Mouse (Mus musculus): ENCODE measurements at regions not wholly inside any gene's neighbourhood (a gene's known extent, or its start where the extent isn't known, plus 50 kb on each side); places are given as distances from the start of the nearest gene placed in this dataset.

DNA sequence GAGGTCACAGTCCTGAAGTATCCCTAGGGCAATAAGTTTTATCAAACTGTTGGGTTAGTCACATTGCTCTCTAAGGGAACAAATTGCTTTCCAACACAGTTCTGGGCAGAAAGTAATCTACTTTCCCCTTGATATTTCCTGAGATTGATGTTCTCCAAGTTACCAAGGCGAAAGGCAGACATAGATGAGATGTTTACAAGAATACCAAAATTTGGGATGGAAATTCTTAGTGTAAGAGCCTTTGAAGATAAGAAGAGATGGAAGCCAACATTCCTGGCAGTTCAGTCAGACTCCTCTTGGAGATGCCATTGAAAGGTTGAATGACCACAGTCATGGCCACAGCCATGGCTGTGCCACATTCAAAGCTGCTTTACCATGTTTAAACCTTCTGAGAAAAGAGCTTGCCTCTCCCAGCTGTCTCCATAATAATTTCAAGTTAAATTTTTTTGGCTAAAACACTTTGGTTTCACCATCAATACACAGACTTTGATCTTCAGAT lies 199.4 kb downstream of the 1700129C05Rik start:
- no peak overlapping the region for H3K9ac ChIP-seq (replicated peaks)
- no peak for ATAC-seq (ENCODE audit: low FRiP score, low read depth)
- WGBS: 89% methylated on average over 1 of the region's 1 CpGs
- H3K4me2 ChIP-seq (replicated peaks): no peak overlapping the region
- H3K27ac ChIP-seq (replicated peaks): no peak overlapping the region
- no peak overlapping the region for H3K4me3 ChIP-seq
- no peaks in the 10 kb centered on the region for H3K9me3 ChIP-seq
- no peaks in the 10 kb centered on the region for H3K36me3 ChIP-seq
- peaks cover 9% of the 10 kb centered on the region for H3K4me1 ChIP-seq
- H3K27me3 ChIP-seq: no peaks in the 10 kb centered on the region

- Histone ChIP-seq H3K9ac (replicated peaks) (no peak overlapping the region), H3K27me3 (no peaks in the 10 kb centered on the region), H3K36me3 (no peaks in the 10 kb centered on the region), H3K4me3 (no peak overlapping the region), H3K9me3 (no peaks in the 10 kb centered on the region), H3K4me1 (peaks cover 19% of the 10 kb centered on the region), H3K4me2 (replicated peaks) (no peak overlapping the region), H3K27ac (replicated peaks) (no peak overlapping the region)
- no peak for ATAC-seq (ENCODE audit: low FRiP score, low read depth)
- 91% methylated on average over 1 of the region's 1 CpGs for WGBS
Observed at GRCm38 (mm10) chr14:58939086-58939485, 203.6 kb downstream of the 1700129C05Rik start.

GRCm38 (mm10) chr14:58938601-58938970 lies 204.1 kb downstream of the 1700129C05Rik start:
- Histone ChIP-seq H3K36me3 (no peaks in the 10 kb centered on the region), H3K4me1 (peaks cover 19% of the 10 kb centered on the region), H3K27me3 (no peaks in the 10 kb centered on the region), H3K27ac (replicated peaks) (no peak overlapping the region), H3K4me2 (replicated peaks) (no peak overlapping the region), H3K9ac (replicated peaks) (no peak overlapping the region), H3K4me3 (no peak overlapping the region), H3K9me3 (no peaks in the 10 kb centered on the region)
- 34% methylated on average over 5 of the region's 5 CpGs for WGBS
- no peak for ATAC-seq (ENCODE audit: low FRiP score, low read depth)

DNA sequence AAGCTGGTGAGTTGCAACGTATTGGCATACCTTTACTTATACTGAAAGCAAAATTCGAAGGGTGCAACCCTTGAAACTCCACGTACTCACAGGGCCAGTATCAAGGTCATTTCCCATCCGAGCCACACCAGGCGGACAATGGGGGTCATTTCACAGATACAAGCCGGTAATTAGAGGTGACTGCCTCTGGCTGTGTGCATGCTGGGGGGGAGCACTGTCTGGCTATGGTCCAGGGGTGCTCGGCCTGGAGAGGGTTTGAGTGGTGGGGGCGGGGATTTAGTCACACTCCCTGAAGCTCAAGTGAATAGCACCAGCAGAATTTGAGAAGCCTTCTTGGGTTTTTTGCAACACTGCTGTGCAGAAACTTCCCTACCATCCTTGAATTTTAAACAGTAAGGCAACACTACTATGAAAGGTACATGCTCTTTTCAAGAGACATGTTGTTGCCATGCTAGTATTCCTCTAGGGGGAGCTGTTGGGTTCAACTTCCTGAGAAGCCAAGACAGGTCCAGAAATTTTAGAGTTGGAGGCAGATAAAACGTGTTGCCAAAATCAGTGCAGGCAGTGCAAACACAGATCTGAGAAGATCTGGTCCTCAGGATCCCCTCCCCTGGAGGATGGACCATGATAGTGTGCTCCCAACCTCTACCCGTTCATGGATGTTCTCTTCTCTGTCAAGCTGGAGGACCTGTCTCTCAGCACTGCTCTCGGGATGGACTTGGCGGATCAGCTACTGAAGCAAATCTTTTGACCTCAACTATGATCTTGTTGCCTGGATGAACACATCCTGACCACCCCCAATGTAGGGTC lies 204.7 kb downstream of the 1700129C05Rik start:
- H3K4me2 ChIP-seq (replicated peaks): no peak overlapping the region
- ATAC-seq (ENCODE audit: low FRiP score, low read depth): no peak; the same call in 1 of the 2 replicates
- no peaks in the 10 kb centered on the region for H3K9me3 ChIP-seq
- peaks cover 19% of the 10 kb centered on the region for H3K4me1 ChIP-seq
- H3K36me3 ChIP-seq: no peaks in the 10 kb centered on the region
- H3K9ac ChIP-seq (replicated peaks): no peak overlapping the region
- no peak overlapping the region for H3K27ac ChIP-seq (replicated peaks)
- H3K4me3 ChIP-seq: no peak overlapping the region
- 60% methylated on average over 12 of the region's 12 CpGs for WGBS
- H3K27me3 ChIP-seq: no peaks in the 10 kb centered on the region

GRCm38 (mm10) chr14:58937331-58937730 lies 205.4 kb downstream of the 1700129C05Rik start:
- Histone ChIP-seq H3K9me3 (no peaks in the 10 kb centered on the region), H3K36me3 (no peaks in the 10 kb centered on the region), H3K4me2 (replicated peaks) (no peak overlapping the region), H3K9ac (replicated peaks) (no peak overlapping the region), H3K27ac (replicated peaks) (no peak overlapping the region), H3K4me3 (no peak overlapping the region), H3K27me3 (no peaks in the 10 kb centered on the region), H3K4me1 (peaks cover 19% of the 10 kb centered on the region)
- WGBS: 35% methylated on average over 8 of the region's 8 CpGs
- ATAC-seq (ENCODE audit: low FRiP score, low read depth): no peak

GRCm38 (mm10) chr14:58936131-58936530 lies 206.6 kb downstream of the 1700129C05Rik start:
- Histone ChIP-seq H3K27me3 (no peaks in the 10 kb centered on the region), H3K4me2 (replicated peaks) (no peak overlapping the region), H3K36me3 (no peaks in the 10 kb centered on the region), H3K4me3 (no peak overlapping the region), H3K9ac (replicated peaks) (no peak overlapping the region), H3K4me1 (peaks cover 19% of the 10 kb centered on the region), H3K9me3 (no peaks in the 10 kb centered on the region), H3K27ac (replicated peaks) (no peak overlapping the region)
- no peak for ATAC-seq (ENCODE audit: low FRiP score, low read depth)
- WGBS: 45% methylated on average over 2 of the region's 2 CpGs

DNA sequence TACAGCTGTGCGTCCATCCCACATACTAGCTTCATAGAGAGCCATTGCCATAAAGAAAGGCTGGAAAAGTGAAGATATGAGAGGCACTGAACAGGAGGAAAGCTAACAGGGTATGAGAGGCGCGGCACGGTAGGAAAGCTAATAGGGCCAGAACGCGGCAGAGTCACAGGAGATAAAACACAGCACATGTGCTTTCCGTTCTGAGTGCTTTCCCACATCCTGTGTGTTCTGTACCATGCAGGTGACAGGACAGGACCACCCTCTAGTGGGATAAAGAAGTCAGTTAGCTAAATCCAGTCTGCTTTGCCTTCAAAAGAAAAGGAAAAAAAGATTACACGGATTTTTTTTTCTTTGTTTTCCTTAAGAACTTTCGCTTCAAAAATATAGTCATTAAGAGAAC lies 224.8 kb downstream of the 1700129C05Rik start:
- Histone ChIP-seq H3K36me3 (no peaks in the 10 kb centered on the region), H3K9me3 (no peaks in the 10 kb centered on the region), H3K4me3 (no peak overlapping the region), H3K27ac (replicated peaks) (no peak overlapping the region), H3K4me1 (no peaks in the 10 kb centered on the region), H3K4me2 (replicated peaks) (no peak overlapping the region), H3K9ac (replicated peaks) (no peak overlapping the region), H3K27me3 (no peaks in the 10 kb centered on the region)
- WGBS: 74% methylated on average over 9 of the region's 9 CpGs
- no peak for ATAC-seq (ENCODE audit: low FRiP score, low read depth)

DNA sequence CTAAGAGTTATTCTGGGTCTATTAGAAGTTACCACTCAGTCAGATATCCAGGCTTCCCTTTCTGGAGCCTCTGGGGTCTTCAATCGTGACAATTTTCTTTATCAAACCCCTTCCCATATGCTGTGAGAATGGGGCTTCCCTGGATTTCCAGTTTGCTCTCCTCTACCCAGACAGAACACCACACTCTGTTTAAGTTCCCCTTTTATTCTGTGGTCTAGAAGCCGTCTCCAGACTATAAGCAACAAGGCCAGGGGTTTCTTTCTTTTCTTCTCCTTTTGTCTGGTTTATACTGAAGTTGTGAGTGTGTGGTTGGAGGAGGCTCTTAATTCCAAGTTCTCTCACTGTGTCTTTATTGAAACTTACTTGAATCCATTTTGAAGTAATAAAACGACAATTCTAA lies 225.5 kb downstream of the 1700129C05Rik start:
- Histone ChIP-seq H3K4me2 (replicated peaks) (no peak overlapping the region), H3K27me3 (no peaks in the 10 kb centered on the region), H3K4me3 (no peak overlapping the region), H3K27ac (replicated peaks) (no peak overlapping the region), H3K9me3 (no peaks in the 10 kb centered on the region), H3K4me1 (no peaks in the 10 kb centered on the region), H3K36me3 (no peaks in the 10 kb centered on the region), H3K9ac (replicated peaks) (no peak overlapping the region)
- ATAC-seq (ENCODE audit: low FRiP score, low read depth): no peak
- WGBS: 79% methylated on average over 3 of the region's 3 CpGs

- Histone ChIP-seq H3K4me1 (no peaks in the 10 kb centered on the region), H3K4me2 (replicated peaks) (no peak overlapping the region), H3K9ac (replicated peaks) (no peak overlapping the region), H3K27me3 (no peaks in the 10 kb centered on the region), H3K36me3 (no peaks in the 10 kb centered on the region), H3K4me3 (no peak overlapping the region), H3K9me3 (no peaks in the 10 kb centered on the region), H3K27ac (replicated peaks) (no peak overlapping the region)
- 91% methylated on average over 3 of the region's 3 CpGs for WGBS
- ATAC-seq (ENCODE audit: low FRiP score, low read depth): no peak
Observed at GRCm38 (mm10) chr14:58914937-58915336, 227.8 kb downstream of the 1700129C05Rik start.

DNA sequence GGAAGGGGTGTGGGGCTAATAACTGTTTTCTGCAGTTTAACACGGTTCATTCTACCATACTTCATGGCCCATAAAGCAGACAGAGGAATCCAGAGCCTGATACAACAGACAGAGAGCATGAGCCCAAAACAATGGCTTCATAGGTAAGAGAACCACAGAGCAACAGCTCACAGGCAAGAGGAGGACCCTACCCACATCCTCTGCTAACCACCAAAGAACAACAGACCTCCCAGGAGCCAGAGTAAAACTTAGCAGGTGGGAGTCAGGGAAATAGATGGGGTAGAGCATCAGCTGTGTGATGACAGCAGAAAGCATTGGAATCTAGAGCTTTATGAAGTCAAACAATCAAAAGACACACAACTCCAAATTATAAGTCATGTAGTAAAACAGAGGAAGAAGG lies 231.8 kb downstream of the 1700129C05Rik start:
- WGBS: 96% methylated on average over 1 of the region's 1 CpGs
- ATAC-seq (ENCODE audit: low FRiP score, low read depth): no peak
- no peaks in the 10 kb centered on the region for H3K27me3 ChIP-seq
- H3K9ac ChIP-seq (replicated peaks): no peak overlapping the region
- no peaks in the 10 kb centered on the region for H3K36me3 ChIP-seq
- H3K4me2 ChIP-seq (replicated peaks): no peak overlapping the region
- H3K9me3 ChIP-seq: no peaks in the 10 kb centered on the region
- no peak overlapping the region for H3K4me3 ChIP-seq
- no peak overlapping the region for H3K27ac ChIP-seq (replicated peaks)
- H3K4me1 ChIP-seq: no peaks in the 10 kb centered on the region

DNA sequence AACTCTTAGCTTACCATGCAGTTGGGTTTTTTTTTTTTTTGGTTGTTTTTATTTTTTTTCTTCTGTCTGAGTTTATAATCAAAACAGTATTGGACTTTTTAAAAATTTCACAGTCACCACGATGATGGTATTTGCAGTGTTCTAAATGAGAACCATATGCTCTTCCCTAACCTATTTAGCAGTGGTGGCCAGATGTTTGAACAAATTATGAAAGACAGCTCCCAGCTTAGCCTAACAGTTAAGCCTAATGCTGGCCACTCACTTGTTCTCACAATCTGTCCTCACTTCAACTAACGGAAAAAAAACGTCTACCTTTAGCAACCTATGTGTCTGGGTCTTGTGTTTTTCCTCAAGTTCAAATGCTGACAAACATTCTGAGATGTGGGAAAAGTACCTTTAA lies 234.8 kb downstream of the 1700129C05Rik start:
- Histone ChIP-seq H3K4me2 (replicated peaks) (no peak overlapping the region), H3K4me3 (no peak overlapping the region), H3K27me3 (no peaks in the 10 kb centered on the region), H3K27ac (replicated peaks) (no peak overlapping the region), H3K9me3 (no peaks in the 10 kb centered on the region), H3K36me3 (no peaks in the 10 kb centered on the region), H3K4me1 (no peaks in the 10 kb centered on the region), H3K9ac (replicated peaks) (no peak overlapping the region)
- WGBS: 85% methylated on average over 3 of the region's 3 CpGs
- ATAC-seq (ENCODE audit: low FRiP score, low read depth): no peak

DNA sequence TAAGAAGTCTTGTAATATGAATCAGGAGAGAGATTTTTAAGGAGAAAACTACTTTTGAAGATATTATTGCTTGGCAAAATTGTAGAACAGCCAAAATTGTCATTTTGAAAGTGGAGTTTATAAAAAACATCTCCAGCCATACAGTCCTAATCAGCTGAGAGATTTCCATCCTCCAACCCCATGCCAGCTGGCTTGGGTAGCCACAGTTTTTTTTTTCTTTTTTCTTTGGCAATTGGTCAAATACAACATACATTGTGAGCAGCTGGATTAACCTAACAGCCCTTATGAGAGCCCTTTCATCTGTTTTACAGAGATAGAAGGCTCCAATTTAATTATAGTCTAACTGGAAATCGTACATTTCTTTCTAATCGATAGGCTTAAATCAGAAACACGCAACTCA lies 235.3 kb downstream of the 1700129C05Rik start:
- no peak overlapping the region for H3K4me3 ChIP-seq
- H3K9ac ChIP-seq (replicated peaks): no peak overlapping the region
- H3K27me3 ChIP-seq: no peaks in the 10 kb centered on the region
- no peaks in the 10 kb centered on the region for H3K9me3 ChIP-seq
- H3K4me2 ChIP-seq (replicated peaks): no peak overlapping the region
- no peak overlapping the region for H3K27ac ChIP-seq (replicated peaks)
- no peaks in the 10 kb centered on the region for H3K4me1 ChIP-seq
- H3K36me3 ChIP-seq: no peaks in the 10 kb centered on the region
- ATAC-seq (ENCODE audit: low FRiP score, low read depth): no peak
- 85% methylated on average over 3 of the region's 3 CpGs for WGBS

- no peak overlapping the region for H3K9ac ChIP-seq (replicated peaks)
- no peak for ATAC-seq (ENCODE audit: low FRiP score, low read depth)
- no peak overlapping the region for H3K27ac ChIP-seq (replicated peaks)
- 78% methylated on average over 4 of the region's 4 CpGs for WGBS
- no peaks in the 10 kb centered on the region for H3K9me3 ChIP-seq
- H3K4me1 ChIP-seq: no peaks in the 10 kb centered on the region
- H3K36me3 ChIP-seq: no peaks in the 10 kb centered on the region
- no peaks in the 10 kb centered on the region for H3K27me3 ChIP-seq
- no peak overlapping the region for H3K4me3 ChIP-seq
- no peak overlapping the region for H3K4me2 ChIP-seq (replicated peaks)
Observed at GRCm38 (mm10) chr14:58906631-58907030, 236.1 kb downstream of the 1700129C05Rik start.
